Mouse (Mus musculus): ENCODE measurements around the gene Usp20. TPM values are rescaled to one million over a fixed set of nuclear protein-coding genes. Genes with fewer than 3 reads are reported as not detected.
A peak's percentile ranks its signal among the peaks of the same experiment; 100 is the strongest.

The Usp20 gene
- total and polyA plus RNA-seq, 3 experiments, result 3.4 to 13.8 (median 12.0) TPM

DNA sequence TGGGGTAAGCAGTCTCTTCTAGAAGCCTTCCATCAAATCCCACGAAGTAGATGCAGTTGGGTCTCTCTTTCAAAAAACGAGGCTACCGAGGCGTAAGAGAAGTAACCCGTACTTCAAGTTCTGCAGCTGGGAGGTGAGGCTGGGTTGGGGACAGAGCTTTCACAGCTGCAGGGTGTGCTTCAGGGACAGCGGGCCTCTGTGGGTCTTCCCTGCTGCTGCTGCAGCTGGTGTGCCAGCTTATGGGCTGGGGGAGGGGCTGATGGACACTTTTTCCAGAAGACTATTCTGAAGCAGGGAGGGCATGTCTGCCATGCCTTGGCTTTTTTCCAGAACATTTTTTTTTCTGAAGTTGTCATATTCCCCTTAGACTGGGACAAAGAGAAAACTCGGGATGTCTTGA is 945 bp downstream of the Usp20 start:
- peak; percentile 30 for DNase-seq (ENCODE audit: extremely low read depth)
- peak overlapping the region; percentile 87 to 89 (median 87) for H3K4me3 ChIP-seq (replicated peaks in 1 of 3; ENCODE audit: low read depth in 2 of 3, low read length in 2 of 3, poor library complexity in 1 of 3)

DNA sequence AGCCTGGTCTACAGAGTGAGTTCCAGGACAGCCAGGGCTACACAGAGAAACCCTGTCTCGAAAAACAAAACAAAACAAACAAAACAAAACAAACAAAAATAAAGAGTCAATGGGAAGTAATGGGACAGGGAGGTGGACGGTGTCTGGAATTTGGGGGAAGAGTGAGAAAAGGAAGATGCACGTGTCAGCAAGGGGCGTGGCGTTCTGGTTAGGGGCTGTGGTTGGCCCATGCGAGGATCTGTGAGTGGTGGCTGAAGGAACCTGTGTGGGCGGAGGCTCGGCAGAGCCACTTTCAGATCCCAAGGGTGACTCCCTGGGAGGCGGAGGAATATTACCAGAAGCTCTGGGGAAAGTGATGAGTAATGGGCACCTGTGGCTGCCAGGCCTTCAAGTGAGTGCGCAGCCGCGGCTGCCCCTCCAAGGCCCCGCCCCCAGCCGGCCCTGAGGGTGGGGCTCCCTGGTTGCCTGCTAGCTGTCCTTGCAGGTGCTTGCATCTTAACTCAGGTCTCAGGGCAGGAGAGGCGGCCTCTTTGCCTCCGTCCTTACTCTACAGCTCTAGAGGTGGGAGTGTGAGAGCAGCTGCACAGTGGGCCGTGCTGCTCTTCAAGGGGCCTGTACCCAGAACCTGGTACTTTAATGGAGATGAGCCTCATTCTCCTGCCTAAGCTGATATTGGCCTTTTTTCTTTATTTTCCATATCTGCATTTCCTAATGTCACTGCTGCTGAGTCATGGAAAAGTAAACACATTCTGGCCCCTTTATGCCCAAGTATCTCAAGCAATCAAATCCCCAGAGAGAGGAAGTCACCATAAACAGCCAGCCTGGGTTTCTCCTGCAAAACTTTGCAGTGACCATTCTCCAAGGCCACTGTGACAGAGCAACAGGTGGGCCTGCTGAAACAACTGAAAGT is 3.3 kb downstream of the Usp20 start:
- in situ Hi-C loops (cut with MboI; ENCODE audit: low pct_ligation_motif_present, low pct_unique_long_range_greater_than_20kb, low sequenced_read_pairs) (no loop called here), dilution Hi-C loops (cut with MboI; ENCODE audit: extremely low pct_ligation_motif_present, extremely low pct_unique_long_range_greater_than_20kb, low sequenced_read_pairs) (no loop called here)
- Histone ChIP-seq H3K4me1 (ENCODE audit: control insufficient read depth in 1 of 2, insufficient read depth in 2 of 2) (peaks cover 18 to 41% of the 10 kb centered on the region in 2 experiments), H3K9ac (ENCODE audit: insufficient read depth, low read depth) (peak overlapping the region; percentile 7; the same call in 1 of the 2 replicates), H3K27me3 (replicated peaks) (no peaks in the 10 kb centered on the region), H3K9me3 (replicated peaks; ENCODE audit: low read length) (no peaks in the 10 kb centered on the region), H3K36me3 (replicated peaks in 1 of 2; ENCODE audit: control insufficient read depth in 1 of 2, insufficient read depth in 1 of 2, low read length in 1 of 2) (peaks cover 0 to 18% of the 10 kb centered on the region in 2 experiments), H3K4me3 (replicated peaks in 1 of 3; ENCODE audit: low read depth in 2 of 3, low read length in 2 of 3, poor library complexity in 1 of 3) (no peak overlapping the region), H3K27ac (ENCODE audit: insufficient read depth, low read depth) (peak overlapping the region; percentile 41), H3K79me2 (replicated peaks; ENCODE audit: control insufficient read depth, extremely low read depth, insufficient read depth, poor library complexity, severe bottlenecking) (peaks cover 8% of the 10 kb centered on the region), H3K4me2 (ENCODE audit: insufficient read depth, low read depth, poor library complexity, severe bottlenecking) (peak overlapping the region; percentile 52)
- DNase-seq (ENCODE audit: extremely low read depth), result peak; percentile 84
- TF ChIP-seq ELF1 (IDR thresholded peaks at IDR 0.05; ENCODE audit: low read depth, low read length) (no peak), TBP (conservative IDR thresholded peaks at IDR 0.05; ENCODE audit: low read depth, low read length) (no peak), PAX5 (IDR thresholded peaks at IDR 0.05; ENCODE audit: low read length) (no peak), MAFK (IDR thresholded peaks at IDR 0.05; ENCODE audit: insufficient replicate concordance, low read length) (peak; percentile 54), ZNF384 (IDR thresholded peaks at IDR 0.05; ENCODE audit: low read depth, low read length) (no peak), SIN3A (IDR thresholded peaks at IDR 0.05; ENCODE audit: low read length) (no peak), MXI1 (IDR thresholded peaks at IDR 0.05; ENCODE audit: low read depth, low read length) (peak; percentile 72; the same call in 1 of the 2 replicates), NELFE (IDR thresholded peaks at IDR 0.05; ENCODE audit: low read depth, low read length) (no peak), JUN (IDR thresholded peaks at IDR 0.05; ENCODE audit: insufficient read depth, low read depth, low read length) (no peak), JUND (conservative IDR thresholded peaks at IDR 0.05; ENCODE audit: low read depth, low read length) (no peak), IRF4 (IDR thresholded peaks at IDR 0.05; ENCODE audit: low read depth, low read length) (peak; percentile 62), CHD2 (IDR thresholded peaks at IDR 0.05; ENCODE audit: low read length) (no peak), EP300 (IDR thresholded peaks at IDR 0.05; ENCODE audit: low read length) (0 out of 2 replicates have a peak, but pooled peaks have one; percentile 8), POLR2A (IDR thresholded peaks at IDR 0.05; ENCODE audit: low read depth, low read length) (peak; percentile 44), E2F4 (IDR thresholded peaks at IDR 0.05; ENCODE audit: insufficient replicate concordance, low read depth, low read length) (no peak), KAT2A (IDR thresholded peaks at IDR 0.05; ENCODE audit: insufficient replicate concordance, low read length) (0 out of 2 replicates have a peak, but pooled peaks have one; percentile 41), BHLHE40 (IDR thresholded peaks at IDR 0.05; ENCODE audit: low read depth, low read length) (peak; percentile 74), HCFC1 (IDR thresholded peaks at IDR 0.05; ENCODE audit: low read depth, low read length) (no peak), RAD21 (IDR thresholded peaks at IDR 0.05; ENCODE audit: low read depth, low read length) (no peak), CTCF (conservative IDR thresholded peaks at IDR 0.05 in 1 of 2, IDR thresholded peaks at IDR 0.05 in 1 of 2; ENCODE audit: low read depth in 2 of 2, low read length in 2 of 2) (no peak), TCF12 (IDR thresholded peaks at IDR 0.05; ENCODE audit: low read depth, low read length) (peak; percentile 45; the same call in 1 of the 2 replicates), UBTF (IDR thresholded peaks at IDR 0.05; ENCODE audit: low read depth, low read length) (no peak), MYC (IDR thresholded peaks at IDR 0.05; ENCODE audit: low read depth, low read length) (no peak; the same call in 1 of the 2 replicates), ZKSCAN1 (IDR thresholded peaks at IDR 0.05; ENCODE audit: borderline replicate concordance, low read depth, low read length) (no peak), MAX (IDR thresholded peaks at IDR 0.05; ENCODE audit: low read length) (peak; percentile 61; the same call in 1 of the 2 replicates), USF2 (conservative IDR thresholded peaks at IDR 0.05; ENCODE audit: low read depth, low read length) (no peak), RCOR1 (conservative IDR thresholded peaks at IDR 0.05; ENCODE audit: low read depth, low read length) (0 out of 2 replicates have a peak, but pooled peaks have one; percentile 37), GABPA (IDR thresholded peaks at IDR 0.05; ENCODE audit: insufficient replicate concordance, low read depth, low read length) (no peak)

More for the DNA sequence above, 945 bp downstream of the Usp20 start:
- Histone ChIP-seq H3K9me3 (replicated peaks; ENCODE audit: low read length) (no peaks in the 10 kb centered on the region), H3K36me3 (replicated peaks in 1 of 2; ENCODE audit: control insufficient read depth in 1 of 2, insufficient read depth in 1 of 2, low read length in 1 of 2) (peaks cover 14 to 30% of the 10 kb centered on the region in 2 experiments), H3K79me2 (replicated peaks; ENCODE audit: control insufficient read depth, extremely low read depth, insufficient read depth, poor library complexity, severe bottlenecking) (peaks cover 8% of the 10 kb centered on the region), H3K27me3 (replicated peaks) (no peaks in the 10 kb centered on the region), H3K4me2 (ENCODE audit: insufficient read depth, low read depth, poor library complexity, severe bottlenecking) (peak overlapping the region; percentile 65), H3K27ac (ENCODE audit: insufficient read depth, low read depth) (no peak overlapping the region), H3K4me1 (ENCODE audit: control insufficient read depth in 1 of 2, insufficient read depth in 2 of 2) (peaks cover 18 to 46% of the 10 kb centered on the region in 2 experiments), H3K9ac (ENCODE audit: insufficient read depth, low read depth) (peak overlapping the region; percentile 61; the same call in 1 of the 2 replicates)
- in situ Hi-C loops (cut with MboI; ENCODE audit: low pct_ligation_motif_present, low pct_unique_long_range_greater_than_20kb, low sequenced_read_pairs), result no loop called here
- dilution Hi-C loops (cut with MboI; ENCODE audit: extremely low pct_ligation_motif_present, extremely low pct_unique_long_range_greater_than_20kb, low sequenced_read_pairs), result no loop called here
- TF ChIP-seq IRF4 (IDR thresholded peaks at IDR 0.05; ENCODE audit: low read depth, low read length) (no peak), CTCF (conservative IDR thresholded peaks at IDR 0.05 in 1 of 2, IDR thresholded peaks at IDR 0.05 in 1 of 2; ENCODE audit: low read depth in 2 of 2, low read length in 2 of 2) (no peak), BHLHE40 (IDR thresholded peaks at IDR 0.05; ENCODE audit: low read depth, low read length) (no peak), TCF12 (IDR thresholded peaks at IDR 0.05; ENCODE audit: low read depth, low read length) (peak; percentile 43; the same call in 1 of the 2 replicates), CHD2 (IDR thresholded peaks at IDR 0.05; ENCODE audit: low read length) (0 out of 2 replicates have a peak, but pooled peaks have one; percentile 24), PAX5 (IDR thresholded peaks at IDR 0.05; ENCODE audit: low read length) (no peak), USF1 (IDR thresholded peaks at IDR 0.05; ENCODE audit: low read depth, low read length) (no peak), EP300 (IDR thresholded peaks at IDR 0.05; ENCODE audit: low read length) (no peak)

All from CH12.LX (cell line).